Mouse (Mus musculus) neural tube, embryonic 13.5 days (tissue): ENCODE measurements around the gene Zfp319. TPM values are rescaled to one million over a fixed set of nuclear protein-coding genes. Genes with fewer than 3 reads are reported as not detected.

Experiments used
- ATAC-seq: fragments of 200-750 bp; cut with Nextera tagmentation; 2 replicates; pipeline ENCODE4 v1.8.0; 2017; ENCODE audit warnings: low read depth, mild to moderate bottlenecking, moderate TSS enrichment, moderate library complexity
- H3K27ac ChIP-seq: fragments of 300-500 bp; sonication (generic); replicated peaks from 2 replicates; pipeline ENCODE4 v1.5.1; 2015; ENCODE audit warnings: moderate library complexity, mild to moderate bottlenecking, inconsistent platforms
- H3K27me3 ChIP-seq: fragments of 300-500 bp; sonication (generic); 2 replicates; pipeline ENCODE4 v1.6.1; 2015; ENCODE audit warnings: mild to moderate bottlenecking, inconsistent platforms
- H3K36me3 ChIP-seq: fragments of 300-500 bp; sonication (generic); 2 replicates; pipeline ENCODE4 v1.6.1; 2015; ENCODE audit warnings: mild to moderate bottlenecking, inconsistent platforms
- H3K4me1 ChIP-seq: fragments of 300-500 bp; sonication (generic); replicated peaks from 2 replicates; pipeline ENCODE4 v1.6.1; 2015; ENCODE audit warnings: inconsistent platforms
- H3K4me2 ChIP-seq: fragments of 300-500 bp; sonication (generic); 2 replicates; pipeline ENCODE4 v1.6.1; 2015; ENCODE audit warnings: inconsistent platforms, mild to moderate bottlenecking, moderate library complexity
- H3K4me3 ChIP-seq: fragments of 300-500 bp; sonication (generic); 2 replicates; pipeline ENCODE4 v1.5.1; 2015; ENCODE audit warnings: mild to moderate bottlenecking, inconsistent platforms
- H3K9ac ChIP-seq: fragments of 300-500 bp; sonication (generic); 2 replicates; pipeline ENCODE4 v1.6.1; 2015; ENCODE audit warnings: moderate library complexity, mild to moderate bottlenecking, inconsistent platforms
- H3K9me3 ChIP-seq: fragments of 300-500 bp; sonication (generic); 2 replicates; pipeline ENCODE4 v1.6.1; 2016; ENCODE audit warnings: inconsistent platforms
- WGBS: fragments of 180-500 bp; shearing (Covaris S2); methylation state at CpG from one replicate; pipeline ENCODE4 v1.1.7; 2015; 5-methylcytosine and 5-hydroxymethylcytosine counted together
- polyA plus RNA-seq: library from polyadenylated mRNA; unstranded; fragments of >200 nt; fragmentation: Nextera tagmentation; extraction: Ambion mirVana; gene quantifications from 2 replicates; pipeline ENCODE4 v1.2.1, GENCODE M21; 2015

The Zfp319 gene
- polyA plus RNA-seq, 1 experiment from 2014 or later, result 15.4 TPM

DNA sequence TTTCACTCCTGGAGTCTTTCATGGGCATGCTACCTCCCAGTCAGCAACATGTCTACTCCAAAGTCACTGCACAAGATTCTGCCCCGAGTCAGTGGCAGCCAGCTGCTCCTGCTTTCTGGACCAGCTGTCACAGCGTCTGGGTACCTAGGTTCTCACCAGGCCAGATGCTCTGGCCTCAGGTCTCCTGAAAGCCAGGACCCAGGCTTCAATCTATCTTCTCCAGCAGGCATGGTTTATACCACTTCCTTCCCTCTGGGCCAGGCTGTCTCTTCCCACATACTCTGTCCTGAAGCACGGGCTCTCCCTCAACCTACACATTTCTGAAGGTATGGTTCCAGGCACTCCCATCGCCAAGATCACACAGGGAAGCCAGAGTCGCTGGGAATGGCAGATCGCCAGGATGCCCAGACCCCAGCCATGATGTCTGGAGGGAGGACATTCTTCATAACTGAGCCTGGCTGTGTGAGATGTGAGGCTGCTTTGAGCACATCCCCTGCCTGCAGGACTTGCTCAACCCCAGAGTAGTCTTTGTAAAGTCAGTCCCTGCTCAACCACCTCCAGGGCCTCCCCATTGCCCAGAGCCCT is 42.6 kb downstream of the Zfp319 start:
- H3K4me3 ChIP-seq, result no peak overlapping the region
- H3K27ac ChIP-seq, result no peak overlapping the region
- H3K36me3 ChIP-seq, result no peaks in the 10 kb centered on the region
- H3K4me1 ChIP-seq, result no peaks in the 10 kb centered on the region; the same call in none of the 2 replicates
- H3K9me3 ChIP-seq, result no peaks in the 10 kb centered on the region
- ATAC-seq, result no peak
- 67% methylated on average over 6 of the region's 6 CpGs for WGBS
- no peaks in the 10 kb centered on the region for H3K27me3 ChIP-seq
- no peak overlapping the region for H3K9ac ChIP-seq
- H3K4me2 ChIP-seq, result no peak overlapping the region

DNA sequence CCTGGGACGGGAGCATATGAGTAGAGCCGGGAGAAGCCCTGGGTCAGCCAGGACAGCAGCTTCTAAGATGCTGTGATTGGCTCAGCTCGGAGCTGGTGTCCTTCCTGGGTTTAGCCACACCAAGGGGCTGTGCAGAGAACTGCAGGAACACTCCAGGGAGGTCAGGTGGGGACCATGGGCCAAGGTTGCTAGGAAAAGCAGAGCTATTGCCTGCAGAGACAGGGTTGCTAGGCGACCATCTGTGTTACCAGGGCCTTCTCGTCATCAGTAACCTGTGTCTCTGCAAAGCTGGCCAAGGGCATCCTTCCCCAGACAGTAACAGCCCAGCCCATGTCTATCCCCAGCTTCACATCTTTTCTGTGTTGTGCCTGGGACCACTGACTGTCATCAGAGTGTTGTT is 50.3 kb downstream of the Zfp319 start:
- no peaks in the 10 kb centered on the region for H3K9me3 ChIP-seq

More for the DNA sequence above, 50.3 kb downstream of the Zfp319 start:
- peaks cover 10% of the 10 kb centered on the region for H3K4me1 ChIP-seq
- no peak overlapping the region for H3K4me2 ChIP-seq
- no peak for ATAC-seq
- no peaks in the 10 kb centered on the region for H3K36me3 ChIP-seq
- H3K4me3 ChIP-seq, result no peak overlapping the region
- WGBS, result 61% methylated on average over 5 of the region's 5 CpGs
- H3K9ac ChIP-seq, result no peak overlapping the region
- no peak overlapping the region for H3K27ac ChIP-seq
- no peaks in the 10 kb centered on the region for H3K27me3 ChIP-seq

Other genes starting within 250 kb of the Zfp319 start
- 17.8 and 21.5 TPM in 2 replicates for gene Kifc3, start 129.1 kb downstream of the Zfp319 start, polyA plus RNA-seq
- 0.39 and 0.82 TPM in 2 replicates for gene Cngb1, start 25.4 kb downstream of the Zfp319 start, polyA plus RNA-seq
- gene Tepp, start 21.4 kb downstream of the Zfp319 start, polyA plus RNA-seq, result 0.70 TPM in 1 of 2 replicates, not detected in the other
- gene Usb1, start 334 bp upstream of the Zfp319 start, polyA plus RNA-seq, result 34.3 and 35.5 TPM in 2 replicates
- gene Mmp15, start 20.3 kb upstream of the Zfp319 start, polyA plus RNA-seq, result 26.9 and 29.1 TPM in 2 replicates
- gene Cfap20, start 102.9 kb upstream of the Zfp319 start, polyA plus RNA-seq, result 124 and 128 TPM in 2 replicates
- gene Csnk2a2, start 158.1 kb upstream of the Zfp319 start, polyA plus RNA-seq, result 8.0 and 8.6 TPM in 2 replicates
- gene Ccdc113, start 202.1 kb upstream of the Zfp319 start, polyA plus RNA-seq, result 0.54 and 1.5 TPM in 2 replicates
- not detected in 2 replicates for gene Prss54, start 244.4 kb upstream of the Zfp319 start, polyA plus RNA-seq